Mouse (Mus musculus) forebrain, embryonic 15.5 days (tissue): Measurements from ENCODE around the gene Arl4a. TPM values are rescaled to one million over a fixed set of nuclear protein-coding genes. Genes with fewer than 3 reads are reported as not detected.
A peak's percentile ranks its signal among the peaks of the same experiment; 100 is the strongest.

Experiments
- ATAC-seq: fragments of 200-750 bp; cut with Nextera tagmentation; replicated peaks from 2 replicates; pipeline ENCODE4 v1.8.0; 2017; ENCODE audit warnings: mild to moderate bottlenecking, moderate TSS enrichment, moderate library complexity
- H3K27ac ChIP-seq: fragments of 300-500 bp; sonication (generic); replicated peaks from 2 replicates; pipeline ENCODE4 v1.5.1; 2015; ENCODE audit warnings: mild to moderate bottlenecking, inconsistent platforms
- H3K27me3 ChIP-seq: fragments of 300-500 bp; sonication (generic); 2 replicates; pipeline ENCODE4 v1.6.1; 2015; ENCODE audit warnings: inconsistent platforms
- H3K36me3 ChIP-seq: fragments of 300-500 bp; sonication (generic); 2 replicates; pipeline ENCODE4 v1.6.1; 2015; ENCODE audit warnings: mild to moderate bottlenecking, inconsistent platforms
- H3K4me1 ChIP-seq: fragments of 300-500 bp; sonication (generic); 2 replicates; pipeline ENCODE4 v1.6.1; 2015; ENCODE audit warnings: inconsistent platforms
- H3K4me2 ChIP-seq: fragments of 300-500 bp; sonication (generic); replicated peaks from 2 replicates; pipeline ENCODE4 v1.6.1; 2015; ENCODE audit warnings: mild to moderate bottlenecking, inconsistent platforms
- H3K4me3 ChIP-seq: fragments of 300-500 bp; sonication (generic); 2 replicates; pipeline ENCODE4 v1.5.1; 2015; ENCODE audit warnings: mild to moderate bottlenecking, inconsistent platforms
- H3K9ac ChIP-seq: fragments of 300-500 bp; sonication (generic); replicated peaks from 2 replicates; pipeline ENCODE4 v1.6.1; 2015; ENCODE audit warnings: mild to moderate bottlenecking, inconsistent platforms
- H3K9me3 ChIP-seq: fragments of 300-500 bp; sonication (generic); 2 replicates; pipeline ENCODE4 v1.6.1; 2016; ENCODE audit warnings: inconsistent platforms
- WGBS: fragments of 180-500 bp; shearing (Covaris S2); methylation state at CpG from one replicate; pipeline ENCODE4 v1.1.7; 2015; ENCODE audit warnings: mixed read lengths; 5-methylcytosine and 5-hydroxymethylcytosine counted together
- polyA plus RNA-seq: library from polyadenylated mRNA; unstranded; fragments of >200 nt; fragmentation: Nextera tagmentation; extraction: Ambion mirVana; gene quantifications from 2 replicates; pipeline ENCODE4 v1.2.1, GENCODE M21; 2015

Arl4a gene
- polyA plus RNA-seq, 1 experiment from 2014 or later = 73.7 TPM

DNA sequence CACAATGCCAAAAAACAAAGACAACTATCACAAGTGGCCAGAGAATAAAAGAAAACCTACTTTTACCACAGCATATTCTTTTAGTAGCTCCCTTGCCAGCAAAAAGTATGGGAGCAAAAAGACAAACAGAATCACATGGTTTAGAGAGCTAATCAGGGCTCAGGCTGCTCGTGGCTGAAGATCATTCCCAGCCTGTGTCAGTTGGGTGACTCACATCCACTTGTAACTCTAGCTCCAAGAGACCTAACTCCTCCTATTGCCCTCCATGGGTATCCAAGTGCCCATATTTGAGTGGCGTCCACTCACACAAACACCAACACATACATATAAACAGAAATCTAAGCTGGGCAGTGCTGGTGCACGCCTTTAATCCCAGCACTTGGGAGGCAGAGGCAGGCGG is 8.6 kb downstream of the Arl4a start:
- Histone ChIP-seq H3K4me1 (no peaks in the 10 kb centered on the region), H3K27ac (no peak overlapping the region), H3K4me2 (no peak overlapping the region), H3K4me3 (no peak overlapping the region), H3K36me3 (no peaks in the 10 kb centered on the region; the same call in 1 of the 2 replicates), H3K9me3 (no peaks in the 10 kb centered on the region), H3K27me3 (no peaks in the 10 kb centered on the region), H3K9ac (no peak overlapping the region)
- ATAC-seq = no peak
- 84% methylated on average over 4 of the region's 4 CpGs for WGBS

DNA sequence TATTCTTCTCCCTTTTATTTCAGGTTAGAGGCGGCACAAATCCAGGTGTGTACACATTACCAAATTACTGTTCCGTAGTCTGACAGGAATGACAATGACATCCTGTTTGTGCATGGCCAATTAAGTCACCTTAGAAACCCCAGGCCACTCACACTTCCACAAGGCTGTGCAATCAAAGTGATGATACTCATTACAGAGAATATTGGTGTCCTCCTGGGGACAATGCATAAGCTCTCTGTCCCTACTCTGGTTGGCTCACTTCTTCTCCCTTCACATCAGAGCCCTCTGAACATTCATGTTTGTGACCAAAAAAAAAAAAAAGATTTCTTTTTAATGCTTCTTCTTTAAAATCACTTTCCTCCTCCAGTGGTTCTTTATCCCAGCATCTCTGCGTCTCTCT is 10.0 kb downstream of the Arl4a start:
- WGBS = 83% methylated on average over 3 of the region's 3 CpGs
- Histone ChIP-seq H3K4me3 (no peak overlapping the region), H3K9ac (no peak overlapping the region), H3K27ac (no peak overlapping the region), H3K27me3 (no peaks in the 10 kb centered on the region), H3K36me3 (no peaks in the 10 kb centered on the region; the same call in 1 of the 2 replicates), H3K9me3 (no peaks in the 10 kb centered on the region), H3K4me1 (no peaks in the 10 kb centered on the region), H3K4me2 (no peak overlapping the region)
- ATAC-seq = no peak

DNA sequence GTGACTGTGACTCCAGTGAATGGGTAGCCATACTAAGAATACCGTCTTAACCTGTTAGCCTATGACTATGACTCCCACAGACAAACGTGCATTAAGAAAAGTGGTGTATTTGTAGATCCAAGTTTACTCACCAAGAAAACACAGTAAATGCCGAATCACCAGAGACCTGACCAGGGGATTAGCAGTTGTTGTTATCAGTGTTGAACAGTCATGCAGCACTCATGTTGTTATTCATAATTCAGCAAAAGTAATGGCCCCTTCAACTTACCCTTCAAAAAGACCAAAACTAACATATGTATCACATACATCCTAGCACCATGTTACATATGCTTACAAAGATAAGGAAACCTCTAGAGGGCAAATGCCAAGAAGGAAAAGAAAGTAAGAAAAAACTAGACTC is 10.4 kb downstream of the Arl4a start:
- Histone ChIP-seq H3K36me3 (no peaks in the 10 kb centered on the region; the same call in 1 of the 2 replicates), H3K4me2 (no peak overlapping the region), H3K4me1 (no peaks in the 10 kb centered on the region), H3K9me3 (no peaks in the 10 kb centered on the region), H3K9ac (no peak overlapping the region), H3K27ac (no peak overlapping the region), H3K27me3 (no peaks in the 10 kb centered on the region), H3K4me3 (no peak overlapping the region)
- no peak for ATAC-seq
- WGBS = 85% methylated on average over 3 of the region's 3 CpGs

DNA sequence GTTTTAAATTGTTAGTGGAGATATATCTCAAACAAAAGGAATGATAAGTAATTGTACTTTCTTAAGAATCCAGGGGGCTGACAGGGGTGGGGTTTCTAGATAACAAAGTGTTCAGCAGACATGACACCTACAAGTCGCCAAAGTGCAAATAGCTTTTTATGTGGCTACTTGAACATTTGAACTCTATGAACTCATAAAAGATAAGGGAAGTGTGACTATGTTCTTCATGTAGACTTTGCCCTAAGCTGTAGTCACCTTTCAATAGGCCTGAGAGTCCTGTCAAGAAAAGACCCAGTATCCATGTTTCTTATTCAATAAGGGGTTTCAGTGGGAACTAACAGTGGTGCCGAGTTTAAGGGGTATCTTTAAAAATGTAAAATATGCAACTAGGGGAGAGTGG is 13.9 kb downstream of the Arl4a start:
- no peak overlapping the region for H3K9ac ChIP-seq
- no peaks in the 10 kb centered on the region for H3K27me3 ChIP-seq
- WGBS = 88% methylated on average over 2 of the region's 2 CpGs
- no peak for ATAC-seq
- H3K4me1 ChIP-seq = no peaks in the 10 kb centered on the region
- no peak overlapping the region for H3K27ac ChIP-seq
- H3K4me2 ChIP-seq = no peak overlapping the region
- no peak overlapping the region for H3K4me3 ChIP-seq
- no peaks in the 10 kb centered on the region for H3K9me3 ChIP-seq
- H3K36me3 ChIP-seq = no peaks in the 10 kb centered on the region

DNA sequence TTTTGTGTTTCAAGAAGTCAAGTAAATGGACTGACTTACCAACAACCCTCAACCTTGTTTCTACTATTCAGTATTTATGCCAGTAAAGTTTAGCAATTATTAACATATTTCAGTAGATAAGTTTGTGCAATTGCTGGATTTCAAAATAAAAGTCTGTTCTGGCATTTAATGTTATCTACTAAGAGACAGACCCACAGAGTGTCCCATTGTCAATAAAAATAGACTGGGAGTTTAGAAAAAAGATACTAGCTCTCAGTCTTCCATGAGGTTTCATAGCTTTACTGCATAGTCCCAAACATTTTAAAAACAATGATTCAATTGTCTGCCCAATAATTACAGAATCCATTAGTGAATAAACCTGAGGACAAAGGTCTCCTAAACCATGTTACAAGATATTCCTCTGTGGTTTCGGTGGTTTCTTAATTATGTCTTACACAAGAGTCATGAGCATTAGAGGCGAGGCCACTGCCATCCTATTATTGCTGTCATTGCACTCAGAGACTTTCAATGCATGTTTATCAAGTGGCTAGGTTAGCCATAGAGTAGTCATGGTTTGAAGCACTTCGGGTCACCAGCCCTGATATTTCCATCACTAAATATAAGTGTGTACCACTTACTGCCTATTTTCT is 14.7 kb downstream of the Arl4a start:
- no peak for ATAC-seq
- no peak overlapping the region for H3K9ac ChIP-seq
- no peaks in the 10 kb centered on the region for H3K4me1 ChIP-seq
- no peaks in the 10 kb centered on the region for H3K36me3 ChIP-seq
- H3K9me3 ChIP-seq = no peaks in the 10 kb centered on the region
- H3K27me3 ChIP-seq = no peaks in the 10 kb centered on the region
- WGBS = 85% methylated on average over 3 of the region's 3 CpGs
- no peak overlapping the region for H3K27ac ChIP-seq
- no peak overlapping the region for H3K4me3 ChIP-seq
- H3K4me2 ChIP-seq = no peak overlapping the region

DNA sequence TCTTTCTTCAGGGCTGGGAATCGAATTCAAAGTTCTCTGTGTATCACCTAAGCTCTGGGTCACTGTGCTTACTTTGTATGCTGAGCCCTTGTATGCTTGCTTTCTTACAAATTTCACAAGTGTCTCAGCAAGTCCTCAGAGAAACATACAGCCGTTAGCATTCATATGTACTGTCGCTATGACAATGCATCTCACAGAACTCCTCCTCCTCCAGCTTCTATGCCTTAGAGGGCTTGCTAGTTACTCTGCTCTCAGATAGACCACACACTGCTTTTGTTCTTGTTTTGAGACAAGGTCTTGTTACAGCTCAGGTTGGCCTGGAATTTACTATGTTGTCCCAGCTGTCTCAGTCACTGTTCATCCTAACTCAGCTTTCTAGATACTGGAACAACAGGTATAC is 15.5 kb downstream of the Arl4a start:
- Histone ChIP-seq H3K4me1 (no peaks in the 10 kb centered on the region), H3K36me3 (no peaks in the 10 kb centered on the region), H3K27me3 (no peaks in the 10 kb centered on the region), H3K9me3 (no peaks in the 10 kb centered on the region), H3K4me3 (no peak overlapping the region), H3K4me2 (no peak overlapping the region), H3K9ac (no peak overlapping the region), H3K27ac (no peak overlapping the region)
- ATAC-seq = no peak
- 60% methylated on average over 3 of the region's 3 CpGs for WGBS

DNA sequence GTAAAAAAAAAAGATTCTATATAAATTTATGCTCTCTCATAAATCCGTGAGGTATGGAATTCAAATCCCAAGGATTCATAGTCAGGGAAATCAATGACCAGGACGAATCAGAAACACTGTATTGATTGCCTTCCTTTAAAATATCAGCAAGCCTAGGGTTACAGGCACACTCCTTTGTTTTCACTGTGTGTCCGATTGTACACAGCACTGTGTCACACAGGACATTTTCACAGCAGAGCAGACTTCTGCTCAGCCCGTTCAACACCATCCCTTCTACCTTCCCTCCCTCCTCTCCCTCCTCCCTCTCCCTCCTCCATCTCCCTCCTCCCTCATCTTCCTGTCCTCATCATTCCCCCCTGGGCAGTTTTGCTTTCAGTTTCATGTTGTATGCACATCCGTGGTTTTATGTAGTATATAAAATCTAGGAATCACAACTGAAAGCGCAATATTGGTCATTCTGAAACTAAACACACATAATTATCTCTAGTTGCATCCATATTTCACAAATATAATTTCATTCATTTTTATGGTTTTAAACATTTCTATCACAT is 19.8 kb downstream of the Arl4a start:
- H3K36me3 ChIP-seq = no peaks in the 10 kb centered on the region
- no peak overlapping the region for H3K4me2 ChIP-seq
- no peak overlapping the region for H3K27ac ChIP-seq
- H3K4me3 ChIP-seq = no peak overlapping the region
- H3K4me1 ChIP-seq = 0 out of 2 replicates have a peak, but pooled peaks cover 4% of the 10 kb centered on the region
- no peak overlapping the region for H3K9ac ChIP-seq
- no peaks in the 10 kb centered on the region for H3K9me3 ChIP-seq
- ATAC-seq = no peak
- WGBS = 77% methylated on average over 6 of the region's 6 CpGs
- no peaks in the 10 kb centered on the region for H3K27me3 ChIP-seq

DNA sequence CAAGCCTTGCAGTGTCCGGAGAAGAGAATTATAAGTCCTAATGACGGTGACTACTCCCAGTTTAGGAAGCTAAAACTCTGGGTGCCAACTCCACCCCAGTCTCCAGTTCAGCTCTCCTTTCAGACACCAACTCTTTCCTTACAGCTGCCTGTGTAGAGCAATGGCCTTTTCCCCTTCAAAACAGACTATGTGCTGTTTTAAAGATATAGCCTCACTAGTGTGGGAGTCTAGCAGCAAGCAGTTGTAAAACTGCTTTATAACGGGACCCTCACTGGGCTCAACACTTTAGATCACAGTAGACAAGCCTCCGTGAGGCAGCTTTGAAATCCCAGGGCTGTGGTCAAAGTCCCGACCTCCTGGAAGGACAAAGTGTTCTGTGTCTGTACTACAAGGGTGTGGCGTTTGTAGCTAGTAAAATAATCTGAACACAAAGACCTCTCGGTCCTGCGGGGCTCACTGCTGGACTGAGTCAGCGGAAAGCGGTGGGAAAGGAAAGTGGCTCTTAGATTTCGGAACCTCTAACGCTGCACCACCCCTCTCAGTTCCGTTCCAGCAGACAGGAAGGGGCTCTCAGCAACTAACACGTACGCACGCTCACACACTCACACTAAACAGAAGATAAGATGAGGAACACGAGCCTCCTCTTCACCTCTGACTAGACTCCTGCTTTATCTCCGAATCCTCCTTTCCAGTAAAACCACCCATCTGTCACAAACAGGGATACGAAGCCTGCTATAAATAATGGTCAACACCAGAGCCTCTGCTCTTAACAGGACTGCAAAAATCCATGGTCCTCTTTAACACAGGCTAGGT is 21.0 kb downstream of the Arl4a start:
- Histone ChIP-seq H3K4me3 (peak overlapping the region; percentile 15; the same call in 1 of the 2 replicates), H3K9ac (0 out of 2 replicates have a peak overlapping the region, but pooled peaks have one; percentile 4), H3K4me2 (peak overlapping the region; percentile 34)

DNA sequence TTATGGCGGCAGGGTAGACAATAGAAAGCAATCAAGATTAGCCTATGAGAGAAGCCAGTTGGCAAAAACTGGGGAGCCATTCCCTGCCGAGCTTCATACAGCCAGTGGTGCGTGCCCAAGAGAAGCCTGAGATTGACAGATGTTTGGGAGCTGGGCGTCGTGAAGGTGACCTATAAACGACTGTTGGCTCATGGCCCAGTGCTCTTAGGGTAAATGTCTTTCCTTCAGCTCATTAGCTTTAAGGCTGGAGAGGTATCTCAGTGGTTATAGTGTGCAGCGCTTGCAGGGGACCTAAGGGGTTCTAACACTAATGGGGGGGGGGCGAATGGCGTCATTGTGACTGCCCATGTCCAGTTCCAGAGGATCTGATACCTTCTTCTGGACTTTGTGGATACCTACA is 21.8 kb downstream of the Arl4a start:
- no peaks in the 10 kb centered on the region for H3K9me3 ChIP-seq
- no peak overlapping the region for H3K9ac ChIP-seq
- no peaks in the 10 kb centered on the region for H3K27me3 ChIP-seq
- no peak overlapping the region for H3K27ac ChIP-seq
- H3K4me3 ChIP-seq = no peak overlapping the region
- WGBS = 55% methylated on average over 9 of the region's 9 CpGs
- no peak overlapping the region for H3K4me2 ChIP-seq
- H3K36me3 ChIP-seq = no peaks in the 10 kb centered on the region
- no peak for ATAC-seq
- 0 out of 2 replicates have a peak, but pooled peaks cover 4% of the 10 kb centered on the region for H3K4me1 ChIP-seq

More for the DNA sequence above, 21.0 kb downstream of the Arl4a start:
- peak; percentile 48; the same call in 1 of the 2 replicates for ATAC-seq
- no peaks in the 10 kb centered on the region for H3K27me3 ChIP-seq
- H3K27ac ChIP-seq = no peak overlapping the region
- H3K4me1 ChIP-seq = 0 out of 2 replicates have a peak, but pooled peaks cover 4% of the 10 kb centered on the region
- H3K36me3 ChIP-seq = no peaks in the 10 kb centered on the region
- H3K9me3 ChIP-seq = no peaks in the 10 kb centered on the region
- WGBS = 46% methylated on average over 19 of the region's 19 CpGs

DNA sequence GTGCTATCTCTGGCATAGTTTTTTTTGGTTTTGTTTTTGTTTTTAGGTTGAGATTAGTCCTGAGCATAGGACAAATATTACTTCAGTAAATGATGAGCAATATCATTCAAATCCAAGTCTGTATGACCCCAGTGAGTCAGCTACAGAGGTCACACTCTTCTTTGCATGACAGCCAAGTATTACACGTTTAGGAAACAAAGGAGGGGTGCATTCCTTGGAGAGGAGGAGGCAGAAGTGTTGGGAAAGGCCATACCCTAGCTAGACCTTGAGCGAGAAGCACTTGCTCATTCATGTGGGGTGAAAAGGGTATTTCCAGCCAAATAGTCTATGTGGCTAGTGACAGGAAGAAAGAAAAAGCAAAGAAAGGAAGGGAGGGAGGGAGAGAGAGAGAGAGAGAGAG is 28.0 kb downstream of the Arl4a start:
- no peak for ATAC-seq
- Histone ChIP-seq H3K4me2 (no peak overlapping the region), H3K4me3 (no peak overlapping the region), H3K4me1 (no peaks in the 10 kb centered on the region), H3K27ac (no peak overlapping the region), H3K9ac (no peak overlapping the region), H3K36me3 (no peaks in the 10 kb centered on the region), H3K27me3 (no peaks in the 10 kb centered on the region), H3K9me3 (no peaks in the 10 kb centered on the region)
- 67% methylated on average over 2 of the region's 2 CpGs for whole genome bisulfite sequencing

DNA sequence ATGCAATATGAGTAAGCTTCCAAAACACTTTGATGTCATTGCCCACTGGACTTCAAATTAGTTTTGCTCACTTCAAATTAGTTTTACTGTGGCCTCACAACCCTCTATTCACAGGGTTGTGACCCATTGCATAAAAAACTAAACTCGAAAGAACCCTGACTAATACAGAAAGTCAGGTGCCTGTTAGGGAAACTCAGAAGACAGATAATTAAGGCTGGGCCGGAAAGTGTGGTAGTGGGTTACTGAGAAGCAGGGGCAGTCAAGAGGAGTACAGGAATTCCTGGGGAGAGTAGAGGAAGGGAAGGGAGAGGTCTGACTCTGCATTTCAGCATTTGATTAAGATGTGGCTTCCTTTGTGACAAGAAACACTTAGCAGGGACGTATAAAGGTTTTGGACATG is 29.4 kb downstream of the Arl4a start:
- Histone ChIP-seq H3K4me3 (no peak overlapping the region), H3K9ac (no peak overlapping the region), H3K27me3 (no peaks in the 10 kb centered on the region), H3K27ac (no peak overlapping the region), H3K4me1 (no peaks in the 10 kb centered on the region), H3K9me3 (no peaks in the 10 kb centered on the region), H3K4me2 (no peak overlapping the region), H3K36me3 (no peaks in the 10 kb centered on the region)
- no peak for ATAC-seq
- WGBS = 59% methylated on average over 3 of the region's 3 CpGs

DNA sequence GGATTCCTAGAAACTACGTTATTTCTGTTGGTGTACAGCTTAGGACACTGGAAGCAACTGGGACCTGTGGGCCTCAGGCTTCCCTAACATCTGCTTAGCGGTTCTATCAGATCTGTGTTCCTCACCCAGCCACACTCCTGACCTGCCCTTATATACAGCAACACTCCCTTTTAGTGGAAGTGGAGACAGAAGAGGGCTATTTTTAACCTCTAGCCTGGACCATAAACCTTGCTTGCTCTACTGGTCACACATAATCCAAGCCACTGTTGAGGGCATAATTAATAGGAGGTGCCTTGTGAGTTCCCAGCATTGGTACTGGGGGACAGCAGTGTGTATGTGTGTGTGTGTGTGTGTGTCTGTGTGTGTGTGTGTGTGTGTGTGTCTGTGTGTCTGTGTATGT is 33.1 kb downstream of the Arl4a start:
- H3K9me3 ChIP-seq = no peaks in the 10 kb centered on the region
- no peak overlapping the region for H3K9ac ChIP-seq
- no peak overlapping the region for H3K4me2 ChIP-seq
- no peaks in the 10 kb centered on the region for H3K4me1 ChIP-seq
- no peak overlapping the region for H3K4me3 ChIP-seq
- no peaks in the 10 kb centered on the region for H3K36me3 ChIP-seq
- no peak for ATAC-seq
- 77% methylated on average over 2 of the region's 2 CpGs for WGBS
- no peaks in the 10 kb centered on the region for H3K27me3 ChIP-seq
- no peak overlapping the region for H3K27ac ChIP-seq
